Mouse (Mus musculus) MEL (cell line): Measurements from ENCODE around the gene Cobll1. TPM values are rescaled to one million over a fixed set of nuclear protein-coding genes. Genes with fewer than 3 reads are reported as not detected.

Experiments used
- DNase-seq: peaks from one replicate; pipeline ENCODE4 v3.0.0; 2011; ENCODE audit warnings: low read depth, low spot score
- H3K27ac ChIP-seq: 2 replicates; pipeline ENCODE4 v1.5.1; 2012; ENCODE audit warnings: low read depth, mild to moderate bottlenecking, control low read depth, low read length, moderate library complexity; ENCODE audit not compliant: control insufficient read depth
- H3K27me3 ChIP-seq, 2 experiments: fragments of 150-350 bp in 1 of 2; sonication (generic) in 1 of 2; 2 replicates each; pipeline ENCODE4 v1.6.1; 2012; ENCODE audit warnings: low read length in 2 of 2, mild to moderate bottlenecking in 2 of 2, improper control_type of control experiment in 1 of 2, moderate library complexity in 1 of 2; ENCODE audit not compliant: insufficient read depth in 2 of 2, control insufficient read depth in 1 of 2
- H3K36me3 ChIP-seq, 2 experiments: 2 replicates each; pipeline ENCODE4 v1.6.1; 2012 to 2014; ENCODE audit warnings: low read length in 2 of 2, improper control_type of control experiment in 1 of 2, inconsistent platforms in 1 of 2, mild to moderate bottlenecking in 1 of 2; ENCODE audit not compliant: insufficient read depth in 2 of 2, control insufficient read depth in 1 of 2
- H3K4me1 ChIP-seq, 2 experiments: fragments of 150-350 bp in 1 of 2; sonication (generic) in 1 of 2; 2 replicates each; pipeline ENCODE4 v1.6.1; 2012; ENCODE audit warnings: low read length in 2 of 2, improper control_type of control experiment in 1 of 2, mild to moderate bottlenecking in 1 of 2; ENCODE audit not compliant: insufficient read depth in 2 of 2, control insufficient read depth in 1 of 2
- H3K4me3 ChIP-seq, 2 experiments: fragments of 150-350 bp in 1 of 2; sonication (generic) in 1 of 2; 2 replicates each; pipeline ENCODE4 v1.5.1; 2012; ENCODE audit warnings: low read depth in 2 of 2, low read length in 2 of 2, mild to moderate bottlenecking in 2 of 2, moderate library complexity in 2 of 2, control low read depth in 1 of 2, improper control_type of control experiment in 1 of 2; ENCODE audit not compliant: control insufficient read depth in 1 of 2, insufficient read depth in 1 of 2
- H3K79me2 ChIP-seq: 2 replicates; pipeline ENCODE4 v1.6.1; 2012; ENCODE audit warnings: mild to moderate bottlenecking, low read length, moderate library complexity; ENCODE audit not compliant: control insufficient read depth, poor library complexity, insufficient read depth
- H3K9ac ChIP-seq: 2 replicates; pipeline ENCODE4 v1.6.1; 2012; ENCODE audit warnings: low read depth, mild to moderate bottlenecking, control low read depth, low read length, moderate library complexity; ENCODE audit not compliant: control insufficient read depth, poor library complexity, severe bottlenecking
- H3K9me3 ChIP-seq: fragments of 150-350 bp; sonication (generic); replicated peaks from 2 replicates; pipeline ENCODE4 v1.6.1; 2012; ENCODE audit warnings: mild to moderate bottlenecking, low read length, improper control_type of control experiment, moderate library complexity; ENCODE audit not compliant: insufficient read depth
- BHLHE40 ChIP-seq: IDR thresholded peaks from 2 replicates; pipeline ENCODE4 v1.6.1; 2012; ENCODE audit warnings: low read depth, mild to moderate bottlenecking, inconsistent platforms, low read length, improper control_type of control experiment, borderline replicate concordance
- CHD1 ChIP-seq: IDR thresholded peaks from 2 replicates; pipeline ENCODE4 v1.6.1; 2012; ENCODE audit warnings: low read depth, mild to moderate bottlenecking, inconsistent platforms, low read length, improper control_type of control experiment
- CTCF ChIP-seq, 3 experiments: IDR thresholded peaks in 2 of 3; conservative IDR thresholded peaks in 1 of 3; 2 replicates each; pipeline ENCODE4 v1.5.1; 2011 to 2012; ENCODE audit warnings: low read length in 3 of 3, low read depth in 2 of 3, mild to moderate bottlenecking in 2 of 3, improper control_type of control experiment in 1 of 3, inconsistent platforms in 1 of 3, mixed read lengths in 1 of 3, moderate library complexity in 1 of 3; ENCODE audit not compliant: control insufficient read depth in 1 of 3, insufficient read depth in 1 of 3, poor library complexity in 1 of 3, severe bottlenecking in 1 of 3
- E2F4 ChIP-seq: IDR thresholded peaks from 2 replicates; pipeline ENCODE4 v1.6.1; 2011; ENCODE audit warnings: low read depth, low read length, improper control_type of control experiment, borderline replicate concordance
- ELF1 ChIP-seq: IDR thresholded peaks from 2 replicates; pipeline ENCODE4 v1.6.1; 2014; ENCODE audit warnings: low read depth, mild to moderate bottlenecking, inconsistent platforms, low read length, improper control_type of control experiment, moderate library complexity
- GABPA ChIP-seq: IDR thresholded peaks from 2 replicates; pipeline ENCODE4 v1.6.1; 2012; ENCODE audit warnings: low read depth, mild to moderate bottlenecking, inconsistent platforms, low read length, improper control_type of control experiment, moderate library complexity
- GATA1 ChIP-seq: IDR thresholded peaks from 2 replicates; pipeline ENCODE4 v1.6.1; 2011; ENCODE audit warnings: low read depth, low read length, improper control_type of control experiment
- HCFC1 ChIP-seq: IDR thresholded peaks from 2 replicates; pipeline ENCODE4 v1.6.1; 2012; ENCODE audit warnings: low read depth, mild to moderate bottlenecking, inconsistent platforms, low read length, improper control_type of control experiment, moderate library complexity
- KAT2A ChIP-seq: conservative IDR thresholded peaks from 2 replicates; pipeline ENCODE4 v1.6.1; 2012; ENCODE audit warnings: low read depth, low read length, improper control_type of control experiment, inconsistent platforms
- MAX ChIP-seq: IDR thresholded peaks from 2 replicates; pipeline ENCODE4 v1.6.1; 2011; ENCODE audit warnings: low read length, improper control_type of control experiment
- MAZ ChIP-seq: IDR thresholded peaks from 2 replicates; pipeline ENCODE4 v1.6.1; 2012; ENCODE audit warnings: low read depth, mild to moderate bottlenecking, inconsistent platforms, low read length, improper control_type of control experiment
- MEF2A ChIP-seq: IDR thresholded peaks from 2 replicates; pipeline ENCODE4 v1.6.1; 2014; ENCODE audit warnings: low read depth, mild to moderate bottlenecking, inconsistent platforms, low read length, improper control_type of control experiment; ENCODE audit not compliant: poor library complexity, insufficient replicate concordance, severe bottlenecking; ENCODE audit errors: extremely low read depth
- MYC ChIP-seq: IDR thresholded peaks from 2 replicates; pipeline ENCODE4 v1.6.1; 2011; ENCODE audit warnings: low read depth, mild to moderate bottlenecking, low read length, improper control_type of control experiment, moderate library complexity
- NELFE ChIP-seq: IDR thresholded peaks from 2 replicates; pipeline ENCODE4 v1.6.1; 2011; ENCODE audit warnings: low read depth, low read length, improper control_type of control experiment
- POLR2A ChIP-seq, 2 experiments: IDR thresholded peaks; 2 replicates each; pipeline ENCODE4 v1.6.1; 2011 to 2012; ENCODE audit warnings: low read length in 2 of 2, mild to moderate bottlenecking in 2 of 2, control low read depth in 1 of 2, improper control_type of control experiment in 1 of 2, low read depth in 1 of 2, moderate library complexity in 1 of 2; ENCODE audit not compliant: control insufficient read depth in 1 of 2, insufficient read depth in 1 of 2, poor library complexity in 1 of 2
- RCOR1 ChIP-seq: IDR thresholded peaks from 2 replicates; pipeline ENCODE4 v1.6.1; 2012; ENCODE audit warnings: low read depth, mild to moderate bottlenecking, inconsistent platforms, low read length, improper control_type of control experiment
- SIN3A ChIP-seq: IDR thresholded peaks from 2 replicates; pipeline ENCODE4 v1.6.1; 2012; ENCODE audit warnings: low read length, improper control_type of control experiment, inconsistent platforms
- TCF12 ChIP-seq: IDR thresholded peaks from 2 replicates; pipeline ENCODE4 v1.6.1; 2014; ENCODE audit warnings: low read depth, mild to moderate bottlenecking, inconsistent platforms, low read length, improper control_type of control experiment, moderate library complexity
- ZC3H11A ChIP-seq: IDR thresholded peaks from 2 replicates; pipeline ENCODE4 v1.6.1; 2012; ENCODE audit warnings: low read depth, mild to moderate bottlenecking, inconsistent platforms, low read length, improper control_type of control experiment
- ZKSCAN1 ChIP-seq: IDR thresholded peaks from 2 replicates; pipeline ENCODE4 v1.6.1; 2012; ENCODE audit warnings: low read depth, mild to moderate bottlenecking, inconsistent platforms, low read length, improper control_type of control experiment, moderate library complexity
- ZNF384 ChIP-seq: IDR thresholded peaks from 2 replicates; pipeline ENCODE4 v1.6.1; 2012; ENCODE audit warnings: low read depth, mild to moderate bottlenecking, inconsistent platforms, low read length, improper control_type of control experiment
- polyA plus RNA-seq, 2 experiments: library from polyadenylated mRNA; stranded (reverse) in 1 of 2; unstranded in 1 of 2; fragments of >175 nt in 1 of 2; fragments of >200 nt in 1 of 2; gene quantifications; 2 replicates each; pipeline versions ENCODE4 v1.2.1 to v1.2.4; 2012; ENCODE audit warnings: low replicate concordance in 2 of 2, low read depth in 1 of 2; ENCODE audit not compliant: insufficient read length in 2 of 2, insufficient read depth in 1 of 2, missing spikeins in 1 of 2
- total RNA-seq: library from RNA; depleted of rRNA; stranded (reverse); fragments of 300-350 nt; gene quantifications from 2 replicates; pipeline ENCODE4 v1.2.3, GENCODE M21; 2012

The Cobll1 gene
- total and polyA plus RNA-seq, 3 experiments, result not detected

DNA sequence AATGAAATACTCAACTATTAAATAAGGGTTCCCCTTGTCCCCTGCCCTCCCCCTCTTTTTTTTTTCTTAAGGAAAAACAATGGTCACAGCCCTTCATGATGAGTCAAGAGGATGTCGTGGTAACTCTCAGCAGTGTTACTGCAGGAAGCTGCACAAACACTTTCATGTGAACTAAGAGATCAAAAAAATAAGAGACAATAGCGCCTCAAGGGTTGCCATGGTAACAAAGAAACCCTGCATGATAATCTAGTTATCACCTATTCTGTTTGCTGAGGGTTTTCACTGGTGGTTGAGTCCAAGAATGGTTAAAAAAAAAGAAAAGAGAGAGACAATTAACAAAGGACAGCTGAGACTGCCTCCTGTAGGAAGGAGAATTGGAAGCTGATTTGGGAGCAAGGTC, 56.5 kb downstream of the Cobll1 start:
- H3K4me3 ChIP-seq, result no peak overlapping the region
- H3K27me3 ChIP-seq, result no peaks in the 10 kb centered on the region
- no peak overlapping the region for H3K27ac ChIP-seq
- H3K9me3 ChIP-seq, result no peaks in the 10 kb centered on the region
- DNase-seq, result no peak
- no peaks in the 10 kb centered on the region for H3K79me2 ChIP-seq
- no peak overlapping the region for H3K9ac ChIP-seq
- H3K4me1 ChIP-seq, result no peaks in the 10 kb centered on the region
- H3K36me3 ChIP-seq, result no peaks in the 10 kb centered on the region
- TF ChIP-seq CTCF (IDR thresholded peaks at IDR 0.05 in 2 of 3, conservative IDR thresholded peaks at IDR 0.05 in 1 of 3; ENCODE audit: control insufficient read depth in 1 of 3, insufficient read depth in 1 of 3, low read depth in 2 of 3, low read length in 3 of 3, poor library complexity in 1 of 3, severe bottlenecking in 1 of 3) (no peak), CHD1 (no peak), HCFC1 (no peak), MEF2A (no peak), GATA1 (no peak), ZC3H11A (no peak), MAX (no peak), ZKSCAN1 (no peak), MYC (no peak), MAZ (no peak), GABPA (no peak), RCOR1 (no peak), POLR2A (IDR thresholded peaks at IDR 0.05; ENCODE audit: control insufficient read depth in 1 of 2, insufficient read depth in 1 of 2, low read depth in 1 of 2, low read length in 2 of 2, poor library complexity in 1 of 2) (no peak), KAT2A (no peak), BHLHE40 (no peak)

DNA sequence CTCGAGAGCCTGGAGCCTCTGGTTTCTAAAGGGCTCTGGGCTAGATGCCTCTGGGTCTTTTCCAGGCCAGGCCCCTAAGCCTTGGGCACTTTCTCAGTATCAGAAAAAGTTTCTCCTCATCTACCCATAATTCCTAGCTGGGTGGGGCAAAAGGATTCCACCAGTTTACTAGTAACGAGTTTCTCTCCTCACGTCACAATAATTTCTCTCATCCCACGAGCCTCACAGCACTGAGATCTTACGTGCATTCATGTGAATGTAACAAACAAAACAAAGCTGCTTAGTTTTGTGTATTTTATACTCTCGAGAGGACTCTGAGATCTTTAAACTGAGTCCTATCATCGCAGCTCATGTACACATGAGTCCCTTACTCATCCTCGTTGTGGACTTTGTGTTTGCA, 57.5 kb downstream of the Cobll1 start:
- DNase-seq, result no peak

More for the DNA sequence above, 57.5 kb downstream of the Cobll1 start:
- no peaks in the 10 kb centered on the region for H3K4me1 ChIP-seq
- H3K27me3 ChIP-seq, result no peaks in the 10 kb centered on the region
- H3K9ac ChIP-seq, result no peak overlapping the region
- H3K79me2 ChIP-seq, result no peaks in the 10 kb centered on the region
- TF ChIP-seq CHD1, result no peak
- no peak for TF ChIP-seq TCF12
- no peak for TF ChIP-seq NELFE
- no peak for TF ChIP-seq SIN3A
- no peak for TF ChIP-seq E2F4
- TF ChIP-seq ZNF384, result no peak
- TF ChIP-seq ZKSCAN1, result no peak
- no peak for TF ChIP-seq ELF1
- no peaks in the 10 kb centered on the region for H3K36me3 ChIP-seq
- no peak overlapping the region for H3K27ac ChIP-seq
- H3K9me3 ChIP-seq, result no peaks in the 10 kb centered on the region
- H3K4me3 ChIP-seq, result no peak overlapping the region
